Mouse (Mus musculus) E14TG2a.4 (cell line): ENCODE data around the gene Zranb3.

Experiments
- CTCF ChIP-seq: conservative IDR thresholded peaks from 2 replicates; pipeline ENCODE4 v1.5.1; 2014; ENCODE audit warnings: low read length
- NANOG ChIP-seq: IDR thresholded peaks from 2 replicates; pipeline ENCODE4 v1.6.1; 2014; ENCODE audit warnings: borderline replicate concordance, low read length, mixed read lengths
- POU5F1 ChIP-seq: IDR thresholded peaks from 2 replicates; pipeline ENCODE4 v1.6.1; 2014; ENCODE audit warnings: low read length, borderline replicate concordance

DNA sequence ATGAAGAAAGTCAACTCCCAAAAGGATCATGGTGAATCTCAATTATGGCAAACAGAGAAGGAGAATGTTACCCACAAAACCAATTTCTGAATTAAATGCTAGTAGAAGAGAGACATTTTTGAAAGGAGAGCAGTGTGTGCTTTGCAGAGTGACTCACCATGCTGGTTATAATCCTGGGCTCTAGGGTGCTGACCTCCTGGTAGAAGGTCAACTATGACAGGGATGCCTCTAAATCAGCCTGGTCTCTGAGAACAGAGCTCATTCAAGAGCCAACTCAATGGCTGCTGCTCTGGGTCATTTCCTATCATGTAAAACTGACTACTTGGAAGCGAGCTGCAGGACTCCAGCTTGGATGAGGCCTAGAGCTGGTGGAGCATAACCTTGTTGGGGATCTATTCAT is 141.7 kb downstream of the Zranb3 start:
- TF ChIP-seq CTCF (no peak), POU5F1 (no peak), NANOG (no peak)
